Mouse (Mus musculus): ENCODE measurements at regions not wholly inside any gene's neighbourhood (a gene's known extent, or its start where the extent isn't known, plus 50 kb on each side); places are given as distances from the start of the nearest gene placed in this dataset.

DNA sequence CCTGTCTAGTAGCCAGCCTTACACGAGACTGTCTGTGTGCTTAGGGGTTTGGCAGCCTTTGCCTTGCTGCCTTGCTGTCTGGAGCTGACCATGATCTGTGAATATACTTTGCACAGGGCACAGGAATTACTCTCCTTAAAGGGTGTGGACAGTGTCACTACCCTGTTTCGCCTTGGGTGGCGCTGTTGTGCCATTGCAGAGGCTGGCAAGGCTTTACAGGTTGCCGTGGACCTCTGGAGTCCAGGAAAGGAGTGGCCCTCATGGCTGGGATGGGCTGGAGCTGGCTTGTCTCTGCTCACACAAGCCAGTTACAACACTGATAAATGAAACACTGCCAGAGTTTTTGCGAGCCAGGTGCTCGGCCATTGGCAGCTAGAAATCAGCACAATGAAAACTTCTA, 110.1 kb upstream of the Agap1 start:
- no peaks in the 10 kb centered on the region for H3K27me3 ChIP-seq
- no peaks in the 10 kb centered on the region for H3K9me3 ChIP-seq (replicated peaks)
- WGBS = 35% methylated on average over 6 of the region's 6 CpGs
- H3K4me3 ChIP-seq = no peak overlapping the region
- H3K36me3 ChIP-seq = no peaks in the 10 kb centered on the region
- no peak overlapping the region for H3K27ac ChIP-seq
- ATAC-seq (ENCODE audit: low FRiP score) = no peak
- H3K9ac ChIP-seq = no peak overlapping the region
- peaks cover 8% of the 10 kb centered on the region; the same call in 1 of the 2 replicates for H3K4me1 ChIP-seq
- H3K4me2 ChIP-seq (replicated peaks) = no peak overlapping the region

DNA sequence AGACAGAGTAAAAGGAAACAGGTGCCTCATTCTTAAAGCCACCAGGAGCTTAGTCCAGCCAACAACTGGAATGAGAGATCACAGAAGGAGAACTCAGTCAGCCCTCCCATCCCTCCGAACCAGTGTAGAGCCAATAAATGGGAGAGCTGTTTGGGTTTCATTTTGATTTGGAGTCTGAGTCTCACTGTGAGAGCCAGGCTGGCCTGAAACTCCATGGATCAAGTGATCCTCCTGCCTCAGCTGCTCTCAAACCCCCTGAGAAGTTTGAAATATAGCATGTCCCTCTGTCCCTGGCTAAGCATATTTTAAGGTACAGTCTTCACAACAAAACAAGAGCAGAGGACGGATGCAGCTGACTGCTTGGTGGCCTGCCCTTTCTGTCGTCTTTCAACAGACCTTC, 107.3 kb upstream of the Agap1 start:
- Histone ChIP-seq H3K4me1 (no peaks in the 10 kb centered on the region), H3K36me3 (no peaks in the 10 kb centered on the region), H3K9ac (no peak overlapping the region), H3K4me3 (no peak overlapping the region), H3K9me3 (replicated peaks) (no peaks in the 10 kb centered on the region), H3K27me3 (no peaks in the 10 kb centered on the region), H3K4me2 (replicated peaks) (no peak overlapping the region), H3K27ac (no peak overlapping the region)
- 58% methylated on average over 3 of the region's 3 CpGs for WGBS
- no peak for ATAC-seq (ENCODE audit: low FRiP score)

DNA sequence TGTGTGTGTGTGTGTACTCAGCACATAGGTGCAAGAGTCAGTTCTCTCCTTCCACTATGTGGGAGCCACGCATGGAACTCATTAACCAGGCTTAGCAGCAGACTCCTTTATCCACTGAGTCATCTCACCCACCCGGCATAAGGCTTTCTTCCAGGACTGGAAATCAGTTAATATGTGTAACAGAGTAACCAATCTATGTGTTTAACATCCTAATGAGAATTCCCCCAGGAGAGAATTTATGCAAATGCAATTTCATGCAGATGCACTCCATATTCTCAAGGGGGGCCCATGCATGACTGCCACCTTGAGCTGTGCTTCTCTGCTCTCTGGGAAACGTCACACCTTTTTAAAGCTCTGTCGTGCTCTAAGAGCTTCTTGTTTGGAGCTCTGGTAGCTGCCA, 101.7 kb upstream of the Agap1 start:
- H3K4me2 ChIP-seq (replicated peaks) = no peak overlapping the region
- H3K9me3 ChIP-seq (replicated peaks) = peaks cover 5% of the 10 kb centered on the region; the same call in 1 of the 2 replicates
- 42% methylated on average over 4 of the region's 4 CpGs for WGBS
- H3K4me1 ChIP-seq = 0 out of 2 replicates have a peak, but pooled peaks cover 3% of the 10 kb centered on the region
- H3K4me3 ChIP-seq = no peak overlapping the region
- H3K9ac ChIP-seq = no peak overlapping the region
- no peaks in the 10 kb centered on the region for H3K36me3 ChIP-seq
- no peaks in the 10 kb centered on the region for H3K27me3 ChIP-seq
- peak; percentile 32; the same call in 1 of the 2 replicates for ATAC-seq (ENCODE audit: low FRiP score)
- no peak overlapping the region for H3K27ac ChIP-seq

DNA sequence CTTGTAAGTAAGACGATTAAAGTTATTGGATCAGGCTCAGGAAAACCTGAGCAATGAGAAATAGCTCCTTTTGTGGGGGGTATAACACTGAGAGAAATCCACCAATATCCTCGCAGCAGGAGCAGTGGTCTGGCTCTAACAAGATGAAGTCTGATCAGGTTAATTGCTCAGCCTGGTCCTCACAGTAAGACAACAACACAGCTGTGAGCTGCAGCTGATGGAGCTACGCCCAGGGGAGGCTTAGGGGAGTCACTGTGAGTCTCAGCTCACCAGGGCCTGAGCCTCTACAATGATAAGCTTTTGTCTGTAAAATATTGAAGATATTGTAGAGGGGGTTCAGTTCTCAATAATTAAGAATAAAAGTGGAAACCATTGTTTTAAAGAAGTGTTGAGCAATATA, 95.3 kb upstream of the Agap1 start:
- no peaks in the 10 kb centered on the region for H3K4me1 ChIP-seq
- 69% methylated on average over 3 of the region's 3 CpGs for WGBS
- no peak overlapping the region for H3K9ac ChIP-seq
- H3K36me3 ChIP-seq = no peaks in the 10 kb centered on the region
- H3K9me3 ChIP-seq (replicated peaks) = peaks cover 5% of the 10 kb centered on the region; the same call in 1 of the 2 replicates
- no peak overlapping the region for H3K27ac ChIP-seq
- H3K27me3 ChIP-seq = no peaks in the 10 kb centered on the region
- no peak overlapping the region for H3K4me3 ChIP-seq
- no peak for ATAC-seq (ENCODE audit: low FRiP score)
- H3K4me2 ChIP-seq (replicated peaks) = no peak overlapping the region

DNA sequence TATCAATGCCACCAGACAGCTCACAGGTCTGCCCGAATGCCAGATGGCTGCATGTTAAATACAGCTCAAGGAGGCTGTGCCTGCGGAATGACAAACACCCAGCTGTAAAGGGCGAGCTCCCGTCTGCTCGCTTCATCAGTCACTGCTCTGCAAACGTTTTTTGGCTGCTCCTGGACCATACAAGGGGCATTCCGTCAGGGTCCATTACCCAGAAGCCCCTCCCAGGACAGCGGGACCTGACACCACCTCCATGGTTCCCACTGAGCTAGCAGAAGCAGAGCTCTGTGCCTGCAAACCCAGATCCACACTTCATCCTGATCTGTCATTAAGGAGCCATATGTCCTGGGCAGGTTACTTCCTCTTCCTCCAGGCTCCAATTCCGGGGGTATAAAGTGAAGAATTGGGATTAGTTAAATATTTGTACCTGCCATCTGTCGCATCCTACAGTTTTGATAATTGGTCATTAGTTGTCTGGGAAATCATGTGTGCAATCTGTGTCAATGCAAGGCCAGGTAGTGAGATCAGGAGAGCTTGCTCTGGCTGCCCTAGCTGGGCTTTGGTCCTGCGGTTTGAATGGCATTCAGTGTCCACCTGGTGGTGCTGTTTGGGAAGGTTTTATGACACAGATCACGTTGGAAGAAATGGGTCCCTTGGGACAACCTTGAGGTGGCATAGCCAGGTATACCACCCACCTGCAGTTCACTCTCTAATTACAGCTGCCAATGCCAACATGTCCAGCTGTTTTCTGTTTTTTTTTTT, 89.9 kb upstream of the Agap1 start:
- 57% methylated on average over 12 of the region's 12 CpGs for WGBS
- H3K4me1 ChIP-seq = 0 out of 2 replicates have a peak, but pooled peaks cover 2% of the 10 kb centered on the region
- H3K9me3 ChIP-seq (replicated peaks) = no peaks in the 10 kb centered on the region
- H3K9ac ChIP-seq = no peak overlapping the region
- no peak overlapping the region for H3K4me3 ChIP-seq
- no peak overlapping the region for H3K4me2 ChIP-seq (replicated peaks)
- 0 out of 2 replicates have a peak, but pooled peaks have one; percentile 50 for ATAC-seq (ENCODE audit: low FRiP score)
- no peaks in the 10 kb centered on the region for H3K27me3 ChIP-seq
- no peaks in the 10 kb centered on the region for H3K36me3 ChIP-seq
- H3K27ac ChIP-seq = no peak overlapping the region

DNA sequence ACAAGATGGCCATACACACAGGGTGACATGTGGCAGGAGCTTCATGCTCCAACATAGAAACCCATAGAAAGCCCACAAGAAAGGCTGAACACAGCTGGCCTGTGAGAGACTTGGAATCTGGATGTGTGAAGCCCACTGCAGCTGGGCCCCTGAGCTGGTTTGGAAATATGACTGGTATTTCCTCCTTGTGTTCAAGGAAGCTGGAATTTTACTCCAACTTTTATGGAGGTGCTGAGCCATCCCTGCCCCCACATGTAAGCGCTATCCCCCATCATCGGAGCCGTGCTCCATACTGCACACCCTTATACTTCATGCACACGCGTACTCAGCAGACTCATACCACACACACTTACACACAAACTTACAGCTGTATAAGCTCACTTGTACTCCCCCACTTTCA, 87.7 kb upstream of the Agap1 start:
- Histone ChIP-seq H3K9ac (no peak overlapping the region), H3K27ac (no peak overlapping the region), H3K4me3 (no peak overlapping the region), H3K4me2 (replicated peaks) (no peak overlapping the region), H3K36me3 (no peaks in the 10 kb centered on the region), H3K27me3 (no peaks in the 10 kb centered on the region), H3K9me3 (replicated peaks) (no peaks in the 10 kb centered on the region), H3K4me1 (0 out of 2 replicates have a peak, but pooled peaks cover 2% of the 10 kb centered on the region)
- 87% methylated on average over 5 of the region's 5 CpGs for WGBS
- ATAC-seq (ENCODE audit: low FRiP score) = no peak

DNA sequence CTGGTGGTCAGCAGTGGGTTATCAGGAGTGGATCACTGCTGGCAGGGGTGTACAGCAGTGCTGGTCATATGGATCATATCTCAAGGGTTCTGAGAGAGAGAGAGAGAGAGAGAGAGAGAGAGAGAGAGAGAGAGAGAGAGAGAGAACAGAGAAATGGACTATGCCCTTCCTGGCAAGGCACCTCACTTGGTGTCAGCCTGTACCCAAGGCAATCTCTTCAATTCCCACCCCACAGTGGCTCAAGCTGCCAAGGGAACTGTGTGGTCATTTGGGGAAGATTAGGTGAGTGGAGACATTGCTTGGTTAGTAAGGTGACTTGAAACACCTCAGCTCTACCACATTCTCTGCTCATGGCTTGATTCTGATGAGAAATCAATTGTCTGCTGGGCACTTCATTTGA, 80.8 kb upstream of the Agap1 start:
- Histone ChIP-seq H3K27ac (no peak overlapping the region), H3K9ac (no peak overlapping the region), H3K27me3 (no peaks in the 10 kb centered on the region), H3K4me1 (no peaks in the 10 kb centered on the region), H3K4me2 (replicated peaks) (no peak overlapping the region), H3K36me3 (no peaks in the 10 kb centered on the region), H3K4me3 (no peak overlapping the region), H3K9me3 (replicated peaks) (no peaks in the 10 kb centered on the region)
- no peak for ATAC-seq (ENCODE audit: low FRiP score)

DNA sequence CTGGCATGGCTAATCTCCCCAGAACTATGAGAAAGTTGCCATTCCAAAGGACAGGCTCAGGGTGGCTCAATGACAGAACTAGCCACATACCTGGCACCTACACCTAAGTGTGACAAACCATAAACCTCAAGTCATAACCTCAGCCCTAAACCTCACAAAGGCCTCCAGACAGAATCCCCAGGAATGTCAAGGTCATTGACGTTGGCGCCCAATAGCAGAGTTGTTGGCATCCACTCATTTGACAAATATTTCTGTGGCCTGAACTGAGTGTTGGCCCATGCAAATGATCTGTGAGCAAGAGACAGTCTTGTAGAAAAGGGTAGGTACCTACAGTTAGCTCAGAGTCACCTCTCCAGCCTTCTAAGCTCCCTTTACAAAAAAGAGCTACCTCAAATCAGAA, 80.3 kb upstream of the Agap1 start:
- WGBS = 94% methylated on average over 2 of the region's 2 CpGs
- H3K27me3 ChIP-seq = no peaks in the 10 kb centered on the region
- no peak for ATAC-seq (ENCODE audit: low FRiP score)
- no peak overlapping the region for H3K27ac ChIP-seq
- no peaks in the 10 kb centered on the region for H3K4me1 ChIP-seq
- no peaks in the 10 kb centered on the region for H3K36me3 ChIP-seq
- H3K9me3 ChIP-seq (replicated peaks) = 0 out of 2 replicates have a peak, but pooled peaks cover 3% of the 10 kb centered on the region
- H3K9ac ChIP-seq = no peak overlapping the region
- H3K4me3 ChIP-seq = no peak overlapping the region
- H3K4me2 ChIP-seq (replicated peaks) = no peak overlapping the region

DNA sequence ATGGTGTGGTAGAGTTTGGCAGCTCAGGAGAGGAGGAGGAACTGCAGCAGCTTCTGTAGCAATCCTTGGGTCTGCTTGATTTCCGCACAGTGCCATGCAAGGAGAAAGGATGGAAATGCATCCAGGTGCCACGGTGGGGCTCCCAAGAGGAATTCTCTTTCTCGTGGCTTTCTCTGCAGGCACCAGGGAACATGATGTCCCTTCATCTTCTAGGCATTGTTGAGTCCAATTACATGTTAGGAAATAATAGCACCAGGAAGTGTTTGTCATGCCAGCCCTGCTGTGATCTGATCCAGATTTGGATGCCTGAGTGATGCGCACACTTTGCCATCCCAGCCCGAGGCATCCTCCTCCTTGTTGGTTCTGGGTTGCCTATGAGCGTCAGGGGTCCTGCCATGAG, 72.6 kb upstream of the Agap1 start:
- H3K27ac ChIP-seq = no peak overlapping the region
- 0 out of 2 replicates have a peak, but pooled peaks cover 3% of the 10 kb centered on the region for H3K9me3 ChIP-seq (replicated peaks)
- no peak overlapping the region for H3K9ac ChIP-seq
- no peak overlapping the region for H3K4me3 ChIP-seq
- WGBS = 78% methylated on average over 6 of the region's 6 CpGs
- no peak overlapping the region for H3K4me2 ChIP-seq (replicated peaks)
- H3K4me1 ChIP-seq = no peaks in the 10 kb centered on the region
- ATAC-seq (ENCODE audit: low FRiP score) = no peak
- H3K27me3 ChIP-seq = no peaks in the 10 kb centered on the region
- H3K36me3 ChIP-seq = no peaks in the 10 kb centered on the region

DNA sequence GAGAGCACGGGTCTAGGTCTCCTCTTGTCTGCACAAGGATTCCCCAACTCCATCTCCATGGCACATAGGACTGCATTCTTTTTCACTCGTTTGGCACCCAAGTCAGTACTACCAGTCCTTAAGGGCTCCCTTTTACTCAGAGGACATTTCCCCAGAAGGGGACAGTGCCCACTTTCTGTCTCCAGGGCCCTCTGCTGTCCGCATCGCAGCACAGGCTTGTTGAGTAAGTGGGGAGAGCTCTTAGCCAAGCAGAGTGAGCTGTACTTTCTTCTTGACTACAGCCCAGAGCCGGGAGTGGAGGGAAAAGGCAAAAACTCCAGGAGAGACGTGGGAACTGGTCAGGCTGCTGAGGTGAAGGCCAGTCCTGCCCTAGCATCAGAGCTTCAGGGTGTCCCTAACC, 69.5 kb upstream of the Agap1 start:
- 66% methylated on average over 6 of the region's 6 CpGs for WGBS
- Histone ChIP-seq H3K4me1 (no peaks in the 10 kb centered on the region), H3K4me3 (no peak overlapping the region), H3K9me3 (replicated peaks) (no peaks in the 10 kb centered on the region), H3K27me3 (no peaks in the 10 kb centered on the region; the same call in 1 of the 2 replicates), H3K36me3 (no peaks in the 10 kb centered on the region), H3K27ac (no peak overlapping the region), H3K9ac (no peak overlapping the region), H3K4me2 (replicated peaks) (no peak overlapping the region)
- no peak for ATAC-seq (ENCODE audit: low FRiP score)

DNA sequence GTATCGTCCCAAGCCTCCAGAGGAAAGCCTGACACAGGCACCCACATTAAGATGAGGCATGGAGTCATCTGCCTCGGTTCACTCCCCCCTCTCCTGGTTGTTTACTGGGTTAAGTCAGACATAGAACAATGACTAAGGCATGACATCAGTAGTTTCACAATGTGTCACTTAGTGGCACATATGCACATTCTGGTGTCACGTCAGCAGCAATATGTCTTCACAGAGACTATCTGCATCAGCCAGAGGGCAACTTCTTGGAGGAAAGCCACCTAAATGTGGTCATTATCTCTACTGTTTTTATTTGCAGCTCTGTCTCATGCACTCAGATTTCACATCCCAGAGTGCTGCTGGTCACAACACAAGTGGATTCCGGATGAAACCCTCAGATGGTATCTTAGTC, 61.9 kb upstream of the Agap1 start:
- Histone ChIP-seq H3K9ac (no peak overlapping the region), H3K9me3 (replicated peaks) (no peaks in the 10 kb centered on the region), H3K27me3 (no peaks in the 10 kb centered on the region; the same call in 1 of the 2 replicates), H3K36me3 (no peaks in the 10 kb centered on the region), H3K27ac (no peak overlapping the region), H3K4me1 (0 out of 2 replicates have a peak, but pooled peaks cover 4% of the 10 kb centered on the region), H3K4me2 (replicated peaks) (no peak overlapping the region), H3K4me3 (no peak overlapping the region)
- ATAC-seq (ENCODE audit: low FRiP score) = no peak
- 84% methylated on average over 4 of the region's 4 CpGs for WGBS

DNA sequence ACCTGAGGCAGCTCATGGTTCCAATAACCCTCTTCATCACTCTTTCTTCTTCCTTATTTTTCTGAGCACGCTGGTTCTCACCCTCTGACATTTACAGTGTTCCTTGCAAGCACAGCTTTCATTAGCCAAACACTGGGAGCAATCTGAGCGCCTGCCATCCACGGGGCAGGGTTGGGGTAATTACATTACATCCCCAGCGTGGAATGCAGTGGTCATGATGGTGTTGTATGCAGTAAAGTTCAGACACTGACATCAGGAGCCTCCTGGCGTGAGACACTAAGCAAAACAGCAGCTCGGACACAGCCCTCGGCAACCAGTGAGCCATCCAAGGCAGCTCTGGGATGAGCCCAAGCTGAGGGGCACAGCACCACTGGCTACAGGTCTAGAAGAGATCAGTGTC, 60.1 kb upstream of the Agap1 start:
- 48% methylated on average over 7 of the region's 7 CpGs for WGBS
- Histone ChIP-seq H3K9ac (no peak overlapping the region), H3K27ac (no peak overlapping the region), H3K4me2 (replicated peaks) (no peak overlapping the region), H3K36me3 (no peaks in the 10 kb centered on the region), H3K27me3 (no peaks in the 10 kb centered on the region), H3K4me1 (0 out of 2 replicates have a peak, but pooled peaks cover 4% of the 10 kb centered on the region), H3K9me3 (replicated peaks) (no peaks in the 10 kb centered on the region), H3K4me3 (no peak overlapping the region)
- no peak for ATAC-seq (ENCODE audit: low FRiP score)

DNA sequence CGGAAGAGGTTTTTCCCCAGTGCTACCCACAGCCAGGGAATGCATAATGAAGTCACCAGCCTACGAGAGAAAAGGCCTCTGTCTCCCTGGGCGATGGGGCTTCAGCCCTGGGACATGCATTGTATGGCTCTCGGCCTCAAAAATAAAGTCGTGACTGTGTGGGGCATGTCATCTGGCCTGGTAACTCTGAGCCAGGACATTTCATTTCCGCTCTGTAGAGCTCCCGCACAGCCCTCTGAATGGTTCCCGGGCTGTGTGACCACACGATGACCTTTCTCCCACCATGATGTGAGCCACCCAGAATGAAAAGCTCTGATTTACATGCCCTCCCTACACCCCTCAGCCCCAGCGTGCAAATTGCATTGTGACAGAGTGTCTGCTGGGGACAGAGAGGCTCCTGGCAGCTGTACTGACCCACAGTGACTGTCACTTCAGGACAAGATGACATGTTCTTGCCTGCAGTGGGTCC, 53.8 kb upstream of the Agap1 start:
- Histone ChIP-seq H3K4me1 (peaks cover 12% of the 10 kb centered on the region), H3K4me3 (no peak overlapping the region), H3K4me2 (replicated peaks) (0 out of 2 replicates have a peak overlapping the region, but pooled peaks have one; percentile 9), H3K27ac (peak overlapping the region; percentile 13; the same call in 1 of the 2 replicates), H3K36me3 (no peaks in the 10 kb centered on the region), H3K9me3 (replicated peaks) (no peaks in the 10 kb centered on the region), H3K9ac (no peak overlapping the region), H3K27me3 (peaks cover 12% of the 10 kb centered on the region)
- WGBS = 15% methylated on average over 10 of the region's 10 CpGs
- peak; percentile 83 for ATAC-seq (ENCODE audit: low FRiP score)

Measured in hindbrain, embryonic 12.5 days (tissue).